Mouse (Mus musculus) MEL (cell line): ENCODE measurements around the gene Zfp653. TPM values are rescaled to one million over a fixed set of nuclear protein-coding genes. Genes with fewer than 3 reads are reported as not detected.

ENCODE experiments used
- DNase-seq: peaks from one replicate; pipeline ENCODE4 v3.0.0; 2011; ENCODE audit warnings: low read depth, low spot score
- H3K27ac ChIP-seq: 2 replicates; pipeline ENCODE4 v1.5.1; 2012; ENCODE audit warnings: low read depth, mild to moderate bottlenecking, control low read depth, low read length, moderate library complexity; ENCODE audit not compliant: control insufficient read depth
- H3K27me3 ChIP-seq, 2 experiments: fragments of 150-350 bp in 1 of 2; sonication (generic) in 1 of 2; 2 replicates each; pipeline ENCODE4 v1.6.1; 2012; ENCODE audit warnings: low read length in 2 of 2, mild to moderate bottlenecking in 2 of 2, improper control_type of control experiment in 1 of 2, moderate library complexity in 1 of 2; ENCODE audit not compliant: insufficient read depth in 2 of 2, control insufficient read depth in 1 of 2
- H3K36me3 ChIP-seq, 2 experiments: 2 replicates each; pipeline ENCODE4 v1.6.1; 2012 to 2014; ENCODE audit warnings: low read length in 2 of 2, improper control_type of control experiment in 1 of 2, inconsistent platforms in 1 of 2, mild to moderate bottlenecking in 1 of 2; ENCODE audit not compliant: insufficient read depth in 2 of 2, control insufficient read depth in 1 of 2
- H3K4me1 ChIP-seq, 2 experiments: fragments of 150-350 bp in 1 of 2; sonication (generic) in 1 of 2; 2 replicates each; pipeline ENCODE4 v1.6.1; 2012; ENCODE audit warnings: low read length in 2 of 2, improper control_type of control experiment in 1 of 2, mild to moderate bottlenecking in 1 of 2; ENCODE audit not compliant: insufficient read depth in 2 of 2, control insufficient read depth in 1 of 2
- H3K4me3 ChIP-seq, 2 experiments: fragments of 150-350 bp in 1 of 2; sonication (generic) in 1 of 2; 2 replicates each; pipeline ENCODE4 v1.5.1; 2012; ENCODE audit warnings: low read depth in 2 of 2, low read length in 2 of 2, mild to moderate bottlenecking in 2 of 2, moderate library complexity in 2 of 2, control low read depth in 1 of 2, improper control_type of control experiment in 1 of 2; ENCODE audit not compliant: control insufficient read depth in 1 of 2, insufficient read depth in 1 of 2
- H3K79me2 ChIP-seq: 2 replicates; pipeline ENCODE4 v1.6.1; 2012; ENCODE audit warnings: mild to moderate bottlenecking, low read length, moderate library complexity; ENCODE audit not compliant: control insufficient read depth, poor library complexity, insufficient read depth
- H3K9ac ChIP-seq: 2 replicates; pipeline ENCODE4 v1.6.1; 2012; ENCODE audit warnings: low read depth, mild to moderate bottlenecking, control low read depth, low read length, moderate library complexity; ENCODE audit not compliant: control insufficient read depth, poor library complexity, severe bottlenecking
- H3K9me3 ChIP-seq: fragments of 150-350 bp; sonication (generic); replicated peaks from 2 replicates; pipeline ENCODE4 v1.6.1; 2012; ENCODE audit warnings: mild to moderate bottlenecking, low read length, improper control_type of control experiment, moderate library complexity; ENCODE audit not compliant: insufficient read depth
- CHD1 ChIP-seq: IDR thresholded peaks from 2 replicates; pipeline ENCODE4 v1.6.1; 2012; ENCODE audit warnings: low read depth, mild to moderate bottlenecking, inconsistent platforms, low read length, improper control_type of control experiment
- CTCF ChIP-seq, 3 experiments: IDR thresholded peaks in 2 of 3; conservative IDR thresholded peaks in 1 of 3; 2 replicates each; pipeline ENCODE4 v1.5.1; 2011 to 2012; ENCODE audit warnings: low read length in 3 of 3, low read depth in 2 of 3, mild to moderate bottlenecking in 2 of 3, improper control_type of control experiment in 1 of 3, inconsistent platforms in 1 of 3, mixed read lengths in 1 of 3, moderate library complexity in 1 of 3; ENCODE audit not compliant: control insufficient read depth in 1 of 3, insufficient read depth in 1 of 3, poor library complexity in 1 of 3, severe bottlenecking in 1 of 3
- E2F4 ChIP-seq: IDR thresholded peaks from 2 replicates; pipeline ENCODE4 v1.6.1; 2011; ENCODE audit warnings: low read depth, low read length, improper control_type of control experiment, borderline replicate concordance
- EP300 ChIP-seq, 2 experiments: IDR thresholded peaks; 2 replicates each; pipeline ENCODE4 v1.6.1; 2011; ENCODE audit warnings: improper control_type of control experiment in 2 of 2, low read length in 2 of 2, low read depth in 1 of 2, mild to moderate bottlenecking in 1 of 2
- ETS1 ChIP-seq: IDR thresholded peaks from 2 replicates; pipeline ENCODE4 v1.6.1; 2012; ENCODE audit warnings: low read depth, mild to moderate bottlenecking, inconsistent platforms, low read length, improper control_type of control experiment, moderate library complexity
- KAT2A ChIP-seq: conservative IDR thresholded peaks from 2 replicates; pipeline ENCODE4 v1.6.1; 2012; ENCODE audit warnings: low read depth, low read length, improper control_type of control experiment, inconsistent platforms
- MAFK ChIP-seq: IDR thresholded peaks from 2 replicates; pipeline ENCODE4 v1.6.1; 2011; ENCODE audit warnings: low read depth, mild to moderate bottlenecking, low read length, improper control_type of control experiment, borderline replicate concordance
- MAX ChIP-seq: IDR thresholded peaks from 2 replicates; pipeline ENCODE4 v1.6.1; 2011; ENCODE audit warnings: low read length, improper control_type of control experiment
- MAZ ChIP-seq: IDR thresholded peaks from 2 replicates; pipeline ENCODE4 v1.6.1; 2012; ENCODE audit warnings: low read depth, mild to moderate bottlenecking, inconsistent platforms, low read length, improper control_type of control experiment
- MEF2A ChIP-seq: IDR thresholded peaks from 2 replicates; pipeline ENCODE4 v1.6.1; 2014; ENCODE audit warnings: low read depth, mild to moderate bottlenecking, inconsistent platforms, low read length, improper control_type of control experiment; ENCODE audit not compliant: poor library complexity, insufficient replicate concordance, severe bottlenecking; ENCODE audit errors: extremely low read depth
- POLR2AphosphoS2 ChIP-seq: IDR thresholded peaks from 2 replicates; pipeline ENCODE4 v1.6.1; 2011; ENCODE audit warnings: low read length, improper control_type of control experiment
- RAD21 ChIP-seq: IDR thresholded peaks from 2 replicates; pipeline ENCODE4 v1.6.1; 2011; ENCODE audit warnings: mild to moderate bottlenecking, low read depth, low read length, improper control_type of control experiment
- RCOR1 ChIP-seq: IDR thresholded peaks from 2 replicates; pipeline ENCODE4 v1.6.1; 2012; ENCODE audit warnings: low read depth, mild to moderate bottlenecking, inconsistent platforms, low read length, improper control_type of control experiment
- SMC3 ChIP-seq: IDR thresholded peaks from 2 replicates; pipeline ENCODE4 v1.6.1; 2011; ENCODE audit warnings: low read depth, low read length, improper control_type of control experiment
- TBP ChIP-seq: IDR thresholded peaks from 2 replicates; pipeline ENCODE4 v1.8.0; 2011; ENCODE audit warnings: low read depth, low read length, improper control_type of control experiment
- TCF12 ChIP-seq: IDR thresholded peaks from 2 replicates; pipeline ENCODE4 v1.6.1; 2014; ENCODE audit warnings: low read depth, mild to moderate bottlenecking, inconsistent platforms, low read length, improper control_type of control experiment, moderate library complexity
- USF2 ChIP-seq, 2 experiments: IDR thresholded peaks; 2 replicates each; pipeline ENCODE4 v1.6.1; 2011 to 2012; ENCODE audit warnings: improper control_type of control experiment in 2 of 2, low read length in 2 of 2, borderline replicate concordance in 1 of 2, inconsistent platforms in 1 of 2, low read depth in 1 of 2, mild to moderate bottlenecking in 1 of 2; ENCODE audit not compliant: insufficient read depth in 1 of 2
- polyA plus RNA-seq, 2 experiments: library from polyadenylated mRNA; stranded (reverse) in 1 of 2; unstranded in 1 of 2; fragments of >175 nt in 1 of 2; fragments of >200 nt in 1 of 2; gene quantifications; 2 replicates each; pipeline versions ENCODE4 v1.2.1 to v1.2.4; 2012; ENCODE audit warnings: low replicate concordance in 2 of 2, low read depth in 1 of 2; ENCODE audit not compliant: insufficient read length in 2 of 2, insufficient read depth in 1 of 2, missing spikeins in 1 of 2
- total RNA-seq: library from RNA; depleted of rRNA; stranded (reverse); fragments of 300-350 nt; gene quantifications from 2 replicates; pipeline ENCODE4 v1.2.3, GENCODE M21; 2012

Zfp653 gene
- total and polyA plus RNA-seq, 3 experiments: 19.2 to 40.4 TPM; not detected in 1

- DNase-seq: no peak
These were observed 35.7 kb downstream of the Zfp653 start for GRCm38 (mm10) chr9:22035300-22036044.

GRCm38 (mm10) chr9:22030386-22030785 lies 40.8 kb downstream of the Zfp653 start:
- no peak for TF ChIP-seq KAT2A
- TF ChIP-seq MEF2A: no peak
- no peak for TF ChIP-seq RAD21
- no peak for TF ChIP-seq MAX
- TF ChIP-seq TBP: no peak
- no peak for TF ChIP-seq CTCF (IDR thresholded peaks at IDR 0.05 in 2 of 3, conservative IDR thresholded peaks at IDR 0.05 in 1 of 3; ENCODE audit: control insufficient read depth in 1 of 3, insufficient read depth in 1 of 3, low read depth in 2 of 3, low read length in 3 of 3, poor library complexity in 1 of 3, severe bottlenecking in 1 of 3)
- no peak for TF ChIP-seq SMC3
- no peak for TF ChIP-seq POLR2AphosphoS2
- no peak for TF ChIP-seq RCOR1
- TF ChIP-seq TCF12: no peak
- no peak for TF ChIP-seq MAFK
- TF ChIP-seq USF2 (IDR thresholded peaks at IDR 0.05; ENCODE audit: borderline replicate concordance in 1 of 2, insufficient read depth in 1 of 2, low read depth in 1 of 2, low read length in 2 of 2): no peak
- no peak for TF ChIP-seq E2F4
- TF ChIP-seq ETS1: no peak
- TF ChIP-seq, all 39 proteins: peak for 0
- Histone ChIP-seq H3K9ac (no peak overlapping the region), H3K9me3 (no peaks in the 10 kb centered on the region), H3K36me3 (no peaks in the 10 kb centered on the region), H3K27ac (no peak overlapping the region), H3K4me1 (no peaks in the 10 kb centered on the region), H3K79me2 (no peaks in the 10 kb centered on the region), H3K4me3 (no peak overlapping the region), H3K27me3 (peaks cover 0 to 1% of the 10 kb centered on the region in 2 experiments; a peak in 1 of 4 replicates)
- DNase-seq: no peak

More at GRCm38 (mm10) chr9:22035300-22036044, 35.7 kb downstream of the Zfp653 start:
- no peak for TF ChIP-seq CHD1
- TF ChIP-seq E2F4: no peak
- no peak for TF ChIP-seq MAZ
- TF ChIP-seq CTCF (IDR thresholded peaks at IDR 0.05 in 2 of 3, conservative IDR thresholded peaks at IDR 0.05 in 1 of 3; ENCODE audit: control insufficient read depth in 1 of 3, insufficient read depth in 1 of 3, low read depth in 2 of 3, low read length in 3 of 3, poor library complexity in 1 of 3, severe bottlenecking in 1 of 3): no peak
- no peak for TF ChIP-seq MAFK
- TF ChIP-seq EP300 (IDR thresholded peaks at IDR 0.05; ENCODE audit: low read depth in 1 of 2, low read length in 2 of 2): no peak
- Histone ChIP-seq H3K27ac (no peak overlapping the region), H3K79me2 (no peaks in the 10 kb centered on the region), H3K36me3 (no peaks in the 10 kb centered on the region), H3K4me3 (no peak overlapping the region), H3K4me1 (no peaks in the 10 kb centered on the region), H3K9me3 (no peaks in the 10 kb centered on the region), H3K27me3 (peaks cover 0 to 6% of the 10 kb centered on the region in 2 experiments; a peak in 2 of 4 replicates), H3K9ac (no peak overlapping the region)
